Mouse (Mus musculus): Measurements from ENCODE around the gene Snrnp70.

DNA sequence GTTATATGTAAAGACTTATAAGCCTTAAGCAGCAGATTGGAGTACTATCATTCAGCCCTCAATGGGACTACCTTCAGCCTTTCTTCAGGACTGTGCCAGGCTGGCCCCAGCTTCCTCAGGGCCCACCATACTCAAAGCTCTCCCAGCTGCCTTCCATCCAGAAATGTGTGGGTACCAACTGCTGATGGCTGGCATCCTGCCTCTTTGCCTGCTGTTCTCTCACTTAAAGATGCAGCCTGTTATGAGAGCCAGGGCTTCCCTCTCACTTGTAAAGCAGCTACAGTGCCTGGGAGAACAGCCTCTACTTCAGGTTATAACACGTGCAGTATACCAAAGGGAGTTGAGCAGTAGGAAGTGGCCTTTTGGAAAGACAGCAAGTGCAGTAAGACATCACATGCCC is 19.5 kb downstream of the Snrnp70 start:
- no peak for TF ChIP-seq CTCF (IDR thresholded peaks at IDR 0.05; ENCODE audit: extremely low read depth, insufficient read depth, low read length)
- no peak for TF ChIP-seq POLR2A (IDR thresholded peaks at IDR 0.05; ENCODE audit: extremely low read depth, insufficient read depth, low read length)

All from cortical plate, adult 2 months (tissue).